Mouse (Mus musculus) fibroblast of lung, adult 2 months (primary cell): ENCODE measurements around the gene Bcl2l13.
"Not testable (repeated sequence)": the region's sequence is repeated elsewhere in the genome, so short reads cannot be mapped to it uniquely, and the experiment has no call there.

ENCODE experiments used
- DNase-seq: peaks from one replicate; pipeline ENCODE4 v3.0.0-alpha.2; 2011; ENCODE audit warnings: low read depth

Bcl2l13 gene

GRCm38 (mm10) chr6:120835474-120836374 is at the start of gene Bcl2l13:
Bcl2l13 (plus strand) TSS chr6:120836212.
- DNase-seq = peak; percentile 71

GRCm38 (mm10) chr6:120788068-120788607 is 47.9 kb upstream of the Bcl2l13 start:
- no peak for DNase-seq

- DNase-seq = no peak
These were observed 47.1 kb upstream of the Bcl2l13 start for GRCm38 (mm10) chr6:120788904-120789303.

GRCm38 (mm10) chr6:120790153-120790552 is 45.9 kb upstream of the Bcl2l13 start:
- DNase-seq = no peak

- DNase-seq = no peak
These were observed 45.3 kb upstream of the Bcl2l13 start for GRCm38 (mm10) chr6:120790717-120791116.

- DNase-seq = no peak
These were observed 43.1 kb upstream of the Bcl2l13 start for GRCm38 (mm10) chr6:120792947-120793346.

DNA sequence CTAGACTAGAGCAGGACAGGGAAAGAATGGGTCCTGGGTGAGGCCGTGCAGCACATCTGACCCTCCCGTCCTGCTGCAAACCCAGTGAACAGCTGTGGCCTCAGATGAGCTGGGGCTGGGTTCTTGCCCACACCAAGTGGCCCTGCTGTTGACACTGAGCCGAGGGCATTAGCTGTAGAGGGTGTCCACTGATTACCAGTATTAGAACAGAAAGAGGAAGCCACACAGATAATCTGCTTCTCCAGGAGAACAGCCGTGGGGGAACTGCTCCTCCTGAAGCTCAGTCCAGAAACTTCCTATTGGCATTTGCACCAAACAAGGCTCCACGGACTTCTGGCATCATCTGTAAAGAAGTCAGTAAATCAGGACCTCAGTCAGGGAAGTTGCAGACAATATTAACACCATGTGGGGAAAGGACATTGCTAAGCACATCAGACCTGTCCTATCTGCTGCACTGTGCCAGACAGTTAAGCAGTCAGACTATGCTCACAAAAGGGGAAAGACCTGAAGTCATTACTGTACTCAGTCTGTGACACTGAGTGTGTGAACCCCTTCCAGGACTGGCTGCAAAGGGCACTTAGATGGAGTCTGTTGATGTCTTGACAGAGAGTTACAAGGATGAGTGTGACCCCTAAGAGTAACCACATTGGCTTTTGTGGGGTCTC is 40.5 kb upstream of the Bcl2l13 start:
- DNase-seq = no peak

- no peak for DNase-seq
These were observed 39.9 kb upstream of the Bcl2l13 start for GRCm38 (mm10) chr6:120796111-120796510.

DNA sequence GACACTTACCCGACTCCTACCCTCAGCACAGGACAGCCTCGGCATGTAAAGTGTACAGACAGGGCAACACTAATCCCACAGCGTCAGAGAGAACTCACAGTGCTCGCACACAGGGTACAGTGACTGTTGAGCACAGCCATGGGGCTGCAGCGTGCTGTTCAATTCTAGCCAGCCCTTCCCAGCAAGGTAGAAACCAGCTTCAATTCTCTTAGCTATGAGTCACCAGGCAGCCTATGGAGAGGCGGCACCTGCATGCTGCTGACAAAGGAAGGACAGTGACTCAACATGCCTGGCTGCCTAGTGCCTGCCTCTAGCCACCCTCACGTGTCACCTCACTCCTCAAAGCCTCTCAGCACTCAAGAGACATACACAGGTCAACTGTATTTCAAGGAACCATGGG is 38.0 kb upstream of the Bcl2l13 start:
- DNase-seq = no peak

DNA sequence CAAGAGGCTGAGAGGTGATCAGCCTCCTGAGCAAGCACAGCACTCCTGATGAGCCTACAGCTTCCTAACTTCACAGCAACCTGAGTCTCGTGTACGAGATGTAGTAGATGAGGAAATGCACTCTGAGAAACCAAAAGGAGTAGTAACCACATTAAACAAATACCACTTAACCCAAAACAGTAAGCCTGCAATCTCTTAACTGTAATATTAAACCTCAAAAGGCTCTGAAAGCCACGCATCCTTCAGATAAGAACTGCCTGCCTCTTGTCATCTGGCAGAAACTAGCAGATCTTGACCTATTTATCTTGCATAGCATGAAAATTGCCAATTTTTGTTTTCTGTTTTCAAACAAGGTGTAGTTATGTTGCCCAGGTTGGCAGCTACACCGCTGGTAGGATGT is 37.1 kb upstream of the Bcl2l13 start:
- no peak for DNase-seq

DNA sequence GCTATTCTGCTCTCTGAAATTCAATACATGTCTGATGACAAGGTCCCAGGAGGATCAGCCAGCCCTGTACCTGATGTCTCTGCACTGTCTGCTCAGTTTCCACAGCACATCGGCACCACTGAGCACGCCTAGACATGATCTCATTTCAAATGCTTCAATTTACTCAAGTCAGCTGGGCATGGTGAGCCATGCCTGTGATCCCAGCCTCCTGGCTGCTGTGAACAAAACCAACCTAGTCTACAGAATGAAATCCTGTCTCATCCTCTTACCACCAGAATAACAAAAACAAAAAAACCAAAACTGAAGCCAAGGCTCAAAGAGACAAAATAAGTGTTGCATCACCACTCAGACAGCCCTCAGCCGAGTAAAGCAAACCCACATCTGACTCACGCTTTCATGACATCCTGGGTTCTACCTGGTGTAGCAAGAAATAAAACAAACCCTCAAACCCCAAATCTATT is 36.4 kb upstream of the Bcl2l13 start:
- peak; percentile 40 for DNase-seq

DNA sequence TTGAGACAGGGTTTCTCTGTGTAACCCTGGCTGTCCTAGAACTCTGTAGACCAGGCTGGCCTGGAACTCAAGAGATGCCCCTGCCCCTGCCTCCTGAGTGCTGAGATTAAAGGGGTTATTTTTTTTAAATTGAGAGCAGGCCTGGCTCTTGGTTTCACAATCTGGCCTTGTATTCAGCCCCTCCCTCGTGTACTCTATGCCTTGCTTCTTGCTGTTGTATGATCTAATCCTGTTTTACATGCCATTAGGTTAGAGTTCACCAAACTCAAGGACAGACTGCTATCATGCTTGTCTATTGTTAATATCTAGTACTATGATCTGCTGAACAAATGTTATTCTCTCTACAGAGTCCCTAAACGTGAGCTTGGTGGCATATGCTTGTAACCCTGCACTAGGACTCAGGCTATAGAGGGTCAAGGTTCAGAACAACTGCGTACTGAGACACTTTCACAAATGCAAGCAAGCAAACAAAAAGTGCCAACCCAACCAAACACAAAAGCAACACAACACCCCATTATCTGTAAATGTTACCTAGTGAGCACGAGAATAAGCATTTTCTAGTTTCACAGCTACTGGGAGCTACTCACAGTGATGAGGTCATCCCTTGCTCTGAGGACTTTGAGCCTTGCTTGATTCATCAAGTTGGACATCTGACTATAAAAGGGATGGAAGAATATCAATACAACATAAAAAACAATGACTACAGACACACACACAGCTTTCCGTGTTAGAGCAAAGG is 28.8 kb upstream of the Bcl2l13 start:
- DNase-seq = no peak

- no peak for DNase-seq
These were observed 28.3 kb upstream of the Bcl2l13 start for GRCm38 (mm10) chr6:120807738-120808081.

- DNase-seq = not testable (repeated sequence)
These were observed 24.0 kb upstream of the Bcl2l13 start for GRCm38 (mm10) chr6:120811999-120812398.

DNA sequence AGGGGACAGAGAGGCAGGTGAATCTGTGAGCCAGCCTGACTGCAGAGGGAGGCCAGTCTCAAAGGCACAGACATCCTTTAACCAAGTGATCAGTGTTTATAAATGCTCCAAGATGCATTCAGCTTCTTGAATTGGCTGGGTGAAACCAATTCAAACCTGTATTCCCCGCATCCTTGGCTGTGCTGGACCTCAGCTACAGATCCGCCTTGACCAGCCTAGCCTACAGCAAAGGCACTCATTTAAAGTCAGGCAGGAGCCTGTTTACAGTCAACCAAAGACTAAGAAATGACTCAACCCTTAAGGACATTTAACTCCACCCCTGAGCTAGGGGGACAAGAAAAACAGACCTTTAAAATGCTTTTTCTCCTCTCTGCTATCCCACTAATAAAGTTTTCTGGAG is 16.7 kb upstream of the Bcl2l13 start:
- no peak for DNase-seq

- no peak for DNase-seq
These were observed 15.9 kb upstream of the Bcl2l13 start for GRCm38 (mm10) chr6:120820144-120820543.

- no peak for DNase-seq
These were observed 15.1 kb upstream of the Bcl2l13 start for GRCm38 (mm10) chr6:120820941-120821340.

GRCm38 (mm10) chr6:120821715-120822114 is 14.3 kb upstream of the Bcl2l13 start:
- DNase-seq = no peak

DNA sequence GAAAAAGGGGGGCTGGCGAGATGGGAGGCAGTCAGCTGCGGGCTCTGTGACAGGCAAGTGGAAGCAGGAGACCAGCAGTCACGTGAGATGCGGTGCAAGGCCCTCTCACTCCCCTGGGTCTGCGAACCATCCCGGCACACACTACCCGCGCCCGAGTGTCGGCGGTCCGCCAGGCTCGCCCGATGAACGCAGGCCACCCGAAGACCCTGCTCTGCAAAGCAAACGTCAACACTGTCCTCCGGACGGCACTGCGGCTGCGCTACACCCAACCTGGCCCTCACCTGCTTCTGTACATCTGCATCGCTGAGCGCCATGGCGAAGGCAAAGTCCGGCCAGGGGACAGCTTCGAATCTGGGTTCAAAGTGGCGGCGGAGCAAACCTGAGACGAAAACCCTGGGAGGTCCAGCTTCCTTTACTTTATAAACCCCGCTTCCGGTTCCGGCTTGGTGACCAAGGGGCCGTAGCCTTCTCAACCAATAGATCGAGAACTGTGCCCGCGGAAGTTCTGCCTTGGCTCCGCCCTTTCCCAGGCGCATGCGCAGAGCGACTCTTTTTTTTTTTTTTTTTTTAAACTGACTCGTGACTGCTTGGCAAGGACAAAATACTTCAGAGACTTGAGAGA is 13.6 kb upstream of the Bcl2l13 start, which contains the start of gene Atp6v1e1:
TSS of gene Atp6v1e1 (minus strand) at position 487 of the 622 bp plus-strand sequence.
- DNase-seq = peak; percentile 96

DNA sequence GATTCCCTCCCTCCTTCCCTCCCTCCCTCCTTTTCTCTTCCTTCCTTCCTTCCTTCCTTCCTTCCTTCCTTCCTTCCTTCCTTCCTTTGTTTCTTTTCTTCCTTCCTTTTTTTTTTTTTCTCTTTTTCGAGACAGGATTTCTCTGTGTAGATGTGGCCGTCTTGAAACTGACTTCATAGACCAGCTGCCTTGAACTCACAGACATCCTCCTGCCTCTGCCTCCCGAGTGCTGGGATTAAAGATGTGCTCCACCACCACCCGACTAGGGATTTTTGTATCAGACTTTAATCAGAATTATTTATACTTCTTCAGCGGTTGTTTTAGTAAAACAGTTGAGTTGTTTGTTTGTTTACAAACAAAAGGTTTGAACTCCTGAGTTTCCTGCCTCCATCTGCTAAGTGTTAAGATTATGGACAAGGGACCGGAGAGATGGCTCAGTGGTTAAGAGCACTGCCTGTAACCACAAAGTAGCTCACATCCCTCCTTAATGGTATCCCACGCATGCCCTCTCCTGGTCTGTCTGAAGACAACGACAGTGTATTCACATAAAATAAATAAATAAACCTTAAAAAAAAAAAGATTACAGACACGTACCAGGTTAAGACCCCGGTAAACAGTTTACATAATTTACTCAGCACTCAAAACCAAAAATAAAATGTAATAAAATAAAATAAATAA is 12.9 kb upstream of the Bcl2l13 start:
- DNase-seq = no peak

- DNase-seq = no peak
These were observed 6.0 kb upstream of the Bcl2l13 start for GRCm38 (mm10) chr6:120830056-120830455.
